Mouse (Mus musculus) CH12.LX (cell line): ENCODE measurements around the gene 2310033P09Rik.

Experiments
- CTCF ChIP-seq, 2 experiments: IDR thresholded peaks in 1 of 2; conservative IDR thresholded peaks in 1 of 2; 2 replicates each; pipeline ENCODE4 v1.5.1; 2011 to 2012; ENCODE audit warnings: low read depth in 2 of 2, low read length in 2 of 2, improper control_type of control experiment in 1 of 2, inconsistent platforms in 1 of 2, mild to moderate bottlenecking in 1 of 2, moderate library complexity in 1 of 2
- EP300 ChIP-seq: IDR thresholded peaks from 2 replicates; pipeline ENCODE4 v1.6.1; 2011; ENCODE audit warnings: low read length, improper control_type of control experiment
- ETS1 ChIP-seq: conservative IDR thresholded peaks from 2 replicates; pipeline ENCODE4 v1.6.1; 2012; ENCODE audit warnings: low read depth, mild to moderate bottlenecking, inconsistent platforms, low read length, improper control_type of control experiment, moderate library complexity
- JUND ChIP-seq: conservative IDR thresholded peaks from 2 replicates; pipeline ENCODE4 v1.6.1; 2011; ENCODE audit warnings: low read depth, low read length, improper control_type of control experiment
- NELFE ChIP-seq: IDR thresholded peaks from 2 replicates; pipeline ENCODE4 v1.6.1; 2011; ENCODE audit warnings: low read depth, low read length, improper control_type of control experiment
- POLR2A ChIP-seq: IDR thresholded peaks from 2 replicates; pipeline ENCODE4 v1.6.1; 2011; ENCODE audit warnings: low read depth, mild to moderate bottlenecking, improper control_type of control experiment, low read length
- POLR2AphosphoS2 ChIP-seq: IDR thresholded peaks from 2 replicates; pipeline ENCODE4 v1.6.1; 2011; ENCODE audit warnings: low read depth, low read length, improper control_type of control experiment
- TCF12 ChIP-seq: IDR thresholded peaks from 2 replicates; pipeline ENCODE4 v1.6.1; 2014; ENCODE audit warnings: low read depth, mild to moderate bottlenecking, inconsistent platforms, low read length, improper control_type of control experiment
- UBTF ChIP-seq: IDR thresholded peaks from 2 replicates; pipeline ENCODE4 v1.6.1; 2012; ENCODE audit warnings: low read depth, mild to moderate bottlenecking, inconsistent platforms, low read length, improper control_type of control experiment, moderate library complexity

- TF ChIP-seq POLR2A (peak; percentile 95), NELFE (peak; percentile 97), POLR2AphosphoS2 (peak; percentile 93), UBTF (0 out of 2 replicates have a peak, but pooled peaks have one; percentile 49), JUND (peak; percentile 72), ETS1 (peak; percentile 78), EP300 (no peak), TCF12 (peak; percentile 88), CTCF (conservative IDR thresholded peaks at IDR 0.05 in 1 of 2, IDR thresholded peaks at IDR 0.05 in 1 of 2; ENCODE audit: low read depth in 2 of 2, low read length in 2 of 2) (peak in 1 of 2 experiments; percentile 49; a peak in 2 of 4 replicates)
These were observed 44.6 kb upstream of the 2310033P09Rik start, which contains the start of gene Iba57 for GRCm38 (mm10) chr11:59163255-59164236.
